Mouse (Mus musculus): ENCODE results near the gene Ubash3b.

- TF ChIP-seq GATA1 (IDR thresholded peaks at IDR 0.05; ENCODE audit: borderline replicate concordance, low read length), result no peak
- no peak for TF ChIP-seq FLI1 (IDR thresholded peaks at IDR 0.05; ENCODE audit: low read length)
Observed at GRCm38 (mm10) chr9:41116126-41116525, 45.4 kb downstream of the Ubash3b start.

Measured in megakaryocyte, embryonic 14.5 days (primary cell).